Mouse (Mus musculus) MEL (cell line): ENCODE measurements around the gene Tmem33. TPM values are rescaled to one million over a fixed set of nuclear protein-coding genes. Genes with fewer than 3 reads are reported as not detected.

Experiments
- DNase-seq: peaks from one replicate; pipeline ENCODE4 v3.0.0; 2011; ENCODE audit warnings: low read depth, low spot score
- H3K27ac ChIP-seq: 2 replicates; pipeline ENCODE4 v1.5.1; 2012; ENCODE audit warnings: low read depth, mild to moderate bottlenecking, control low read depth, low read length, moderate library complexity; ENCODE audit not compliant: control insufficient read depth
- H3K27me3 ChIP-seq, 2 experiments: fragments of 150-350 bp in 1 of 2; sonication (generic) in 1 of 2; 2 replicates each; pipeline ENCODE4 v1.6.1; 2012; ENCODE audit warnings: low read length in 2 of 2, mild to moderate bottlenecking in 2 of 2, improper control_type of control experiment in 1 of 2, moderate library complexity in 1 of 2; ENCODE audit not compliant: insufficient read depth in 2 of 2, control insufficient read depth in 1 of 2
- H3K36me3 ChIP-seq, 2 experiments: 2 replicates each; pipeline ENCODE4 v1.6.1; 2012 to 2014; ENCODE audit warnings: low read length in 2 of 2, improper control_type of control experiment in 1 of 2, inconsistent platforms in 1 of 2, mild to moderate bottlenecking in 1 of 2; ENCODE audit not compliant: insufficient read depth in 2 of 2, control insufficient read depth in 1 of 2
- H3K4me1 ChIP-seq, 2 experiments: fragments of 150-350 bp in 1 of 2; sonication (generic) in 1 of 2; 2 replicates each; pipeline ENCODE4 v1.6.1; 2012; ENCODE audit warnings: low read length in 2 of 2, improper control_type of control experiment in 1 of 2, mild to moderate bottlenecking in 1 of 2; ENCODE audit not compliant: insufficient read depth in 2 of 2, control insufficient read depth in 1 of 2
- H3K4me3 ChIP-seq, 2 experiments: fragments of 150-350 bp in 1 of 2; sonication (generic) in 1 of 2; 2 replicates each; pipeline ENCODE4 v1.5.1; 2012; ENCODE audit warnings: low read depth in 2 of 2, low read length in 2 of 2, mild to moderate bottlenecking in 2 of 2, moderate library complexity in 2 of 2, control low read depth in 1 of 2, improper control_type of control experiment in 1 of 2; ENCODE audit not compliant: control insufficient read depth in 1 of 2, insufficient read depth in 1 of 2
- H3K79me2 ChIP-seq: 2 replicates; pipeline ENCODE4 v1.6.1; 2012; ENCODE audit warnings: mild to moderate bottlenecking, low read length, moderate library complexity; ENCODE audit not compliant: control insufficient read depth, poor library complexity, insufficient read depth
- H3K9ac ChIP-seq: 2 replicates; pipeline ENCODE4 v1.6.1; 2012; ENCODE audit warnings: low read depth, mild to moderate bottlenecking, control low read depth, low read length, moderate library complexity; ENCODE audit not compliant: control insufficient read depth, poor library complexity, severe bottlenecking
- H3K9me3 ChIP-seq: fragments of 150-350 bp; sonication (generic); replicated peaks from 2 replicates; pipeline ENCODE4 v1.6.1; 2012; ENCODE audit warnings: mild to moderate bottlenecking, low read length, improper control_type of control experiment, moderate library complexity; ENCODE audit not compliant: insufficient read depth
- BHLHE40 ChIP-seq: IDR thresholded peaks from 2 replicates; pipeline ENCODE4 v1.6.1; 2012; ENCODE audit warnings: low read depth, mild to moderate bottlenecking, inconsistent platforms, low read length, improper control_type of control experiment, borderline replicate concordance
- CHD1 ChIP-seq: IDR thresholded peaks from 2 replicates; pipeline ENCODE4 v1.6.1; 2012; ENCODE audit warnings: low read depth, mild to moderate bottlenecking, inconsistent platforms, low read length, improper control_type of control experiment
- CHD2 ChIP-seq: IDR thresholded peaks from 2 replicates; pipeline ENCODE4 v1.6.1; 2011; ENCODE audit warnings: low read length, improper control_type of control experiment
- EP300 ChIP-seq, 2 experiments: IDR thresholded peaks; 2 replicates each; pipeline ENCODE4 v1.6.1; 2011; ENCODE audit warnings: improper control_type of control experiment in 2 of 2, low read length in 2 of 2, low read depth in 1 of 2, mild to moderate bottlenecking in 1 of 2
- ETS1 ChIP-seq: IDR thresholded peaks from 2 replicates; pipeline ENCODE4 v1.6.1; 2012; ENCODE audit warnings: low read depth, mild to moderate bottlenecking, inconsistent platforms, low read length, improper control_type of control experiment, moderate library complexity
- GATA1 ChIP-seq: IDR thresholded peaks from 2 replicates; pipeline ENCODE4 v1.6.1; 2011; ENCODE audit warnings: low read depth, low read length, improper control_type of control experiment
- JUND ChIP-seq: IDR thresholded peaks from 2 replicates; pipeline ENCODE4 v1.6.1; 2011; ENCODE audit warnings: low read depth, mild to moderate bottlenecking, improper control_type of control experiment, low read length
- KAT2A ChIP-seq: conservative IDR thresholded peaks from 2 replicates; pipeline ENCODE4 v1.6.1; 2012; ENCODE audit warnings: low read depth, low read length, improper control_type of control experiment, inconsistent platforms
- MAFK ChIP-seq: IDR thresholded peaks from 2 replicates; pipeline ENCODE4 v1.6.1; 2011; ENCODE audit warnings: low read depth, mild to moderate bottlenecking, low read length, improper control_type of control experiment, borderline replicate concordance
- MXI1 ChIP-seq: IDR thresholded peaks from 2 replicates; pipeline ENCODE4 v1.6.1; 2011; ENCODE audit warnings: mild to moderate bottlenecking, low read depth, low read length, improper control_type of control experiment
- MYC ChIP-seq: IDR thresholded peaks from 2 replicates; pipeline ENCODE4 v1.6.1; 2011; ENCODE audit warnings: low read depth, mild to moderate bottlenecking, low read length, improper control_type of control experiment, moderate library complexity
- POLR2AphosphoS2 ChIP-seq: IDR thresholded peaks from 2 replicates; pipeline ENCODE4 v1.6.1; 2011; ENCODE audit warnings: low read length, improper control_type of control experiment
- RCOR1 ChIP-seq: IDR thresholded peaks from 2 replicates; pipeline ENCODE4 v1.6.1; 2012; ENCODE audit warnings: low read depth, mild to moderate bottlenecking, inconsistent platforms, low read length, improper control_type of control experiment
- SIN3A ChIP-seq: IDR thresholded peaks from 2 replicates; pipeline ENCODE4 v1.6.1; 2012; ENCODE audit warnings: low read length, improper control_type of control experiment, inconsistent platforms
- SMC3 ChIP-seq: IDR thresholded peaks from 2 replicates; pipeline ENCODE4 v1.6.1; 2011; ENCODE audit warnings: low read depth, low read length, improper control_type of control experiment
- TBP ChIP-seq: IDR thresholded peaks from 2 replicates; pipeline ENCODE4 v1.8.0; 2011; ENCODE audit warnings: low read depth, low read length, improper control_type of control experiment
- TCF12 ChIP-seq: IDR thresholded peaks from 2 replicates; pipeline ENCODE4 v1.6.1; 2014; ENCODE audit warnings: low read depth, mild to moderate bottlenecking, inconsistent platforms, low read length, improper control_type of control experiment, moderate library complexity
- UBTF ChIP-seq: IDR thresholded peaks from 2 replicates; pipeline ENCODE4 v1.6.1; 2012; ENCODE audit warnings: low read depth, mild to moderate bottlenecking, inconsistent platforms, low read length, improper control_type of control experiment, moderate library complexity, borderline replicate concordance; ENCODE audit not compliant: insufficient read depth
- USF1 ChIP-seq: IDR thresholded peaks from 2 replicates; pipeline ENCODE4 v1.6.1; 2014; ENCODE audit warnings: low read depth, mild to moderate bottlenecking, inconsistent platforms, low read length, improper control_type of control experiment, moderate library complexity
- ZC3H11A ChIP-seq: IDR thresholded peaks from 2 replicates; pipeline ENCODE4 v1.6.1; 2012; ENCODE audit warnings: low read depth, mild to moderate bottlenecking, inconsistent platforms, low read length, improper control_type of control experiment
- ZNF384 ChIP-seq: IDR thresholded peaks from 2 replicates; pipeline ENCODE4 v1.6.1; 2012; ENCODE audit warnings: low read depth, mild to moderate bottlenecking, inconsistent platforms, low read length, improper control_type of control experiment
- polyA plus RNA-seq, 2 experiments: library from polyadenylated mRNA; stranded (reverse) in 1 of 2; unstranded in 1 of 2; fragments of >175 nt in 1 of 2; fragments of >200 nt in 1 of 2; gene quantifications; 2 replicates each; pipeline versions ENCODE4 v1.2.1 to v1.2.4; 2012; ENCODE audit warnings: low replicate concordance in 2 of 2, low read depth in 1 of 2; ENCODE audit not compliant: insufficient read length in 2 of 2, insufficient read depth in 1 of 2, missing spikeins in 1 of 2
- total RNA-seq: library from RNA; depleted of rRNA; stranded (reverse); fragments of 300-350 nt; gene quantifications from 2 replicates; pipeline ENCODE4 v1.2.3, GENCODE M21; 2012

The Tmem33 gene
- total and polyA plus RNA-seq, 3 experiments, result 79.3 to 312 (median 89.8) TPM

DNA sequence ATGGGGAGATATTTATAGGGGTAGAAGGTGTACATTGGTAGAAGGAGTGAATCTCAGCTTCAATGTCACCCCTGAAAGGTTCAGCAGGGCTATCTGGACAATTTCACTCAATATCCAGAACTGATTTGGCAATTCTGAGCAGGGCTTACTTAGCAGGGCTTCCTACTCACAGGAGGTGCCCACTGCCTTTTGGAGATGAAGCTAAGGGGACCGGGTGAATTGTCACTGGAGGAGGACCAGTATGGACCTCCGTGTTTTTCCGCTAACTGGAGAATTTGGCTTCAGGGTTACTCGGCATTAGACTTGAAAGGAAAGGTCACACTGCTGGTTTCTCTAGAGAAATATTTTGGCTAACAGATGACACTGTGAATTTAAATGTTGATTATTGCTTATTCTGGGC is 25.7 kb upstream of the Tmem33 start:
- Histone ChIP-seq H3K4me1 (no peaks in the 10 kb centered on the region; a peak in 1 of 4 replicates), H3K9me3 (no peaks in the 10 kb centered on the region), H3K4me3 (no peak overlapping the region), H3K79me2 (no peaks in the 10 kb centered on the region), H3K27me3 (no peaks in the 10 kb centered on the region), H3K9ac (no peak overlapping the region), H3K27ac (no peak overlapping the region), H3K36me3 (no peaks in the 10 kb centered on the region)
- no peak for TF ChIP-seq UBTF
- TF ChIP-seq USF1, result no peak
- no peak for TF ChIP-seq BHLHE40
- TF ChIP-seq POLR2AphosphoS2, result no peak
- no peak for TF ChIP-seq ZC3H11A
- no peak for TF ChIP-seq KAT2A
- DNase-seq, result no peak

GRCm38 (mm10) chr5:67235462-67235861 is 24.9 kb upstream of the Tmem33 start:
- no peak for DNase-seq
- TF ChIP-seq KAT2A, result no peak
- no peak for TF ChIP-seq ETS1
- TF ChIP-seq UBTF, result no peak
- TF ChIP-seq TCF12, result no peak
- TF ChIP-seq BHLHE40, result no peak
- no peak for TF ChIP-seq MAFK
- no peak for TF ChIP-seq CHD1
- TF ChIP-seq JUND, result no peak
- TF ChIP-seq ZNF384, result no peak
- TF ChIP-seq EP300 (IDR thresholded peaks at IDR 0.05; ENCODE audit: low read depth in 1 of 2, low read length in 2 of 2), result no peak
- no peak for TF ChIP-seq TBP
- TF ChIP-seq GATA1, result no peak
- TF ChIP-seq MYC, result no peak
- no peak for TF ChIP-seq MXI1
- TF ChIP-seq RCOR1, result no peak
- TF ChIP-seq SMC3, result no peak
- TF ChIP-seq SIN3A, result no peak
- TF ChIP-seq CHD2, result no peak
- no peak for TF ChIP-seq POLR2AphosphoS2
- Histone ChIP-seq H3K36me3 (no peaks in the 10 kb centered on the region), H3K79me2 (no peaks in the 10 kb centered on the region), H3K9me3 (no peaks in the 10 kb centered on the region), H3K4me3 (no peak overlapping the region), H3K27ac (no peak overlapping the region), H3K9ac (no peak overlapping the region), H3K27me3 (no peaks in the 10 kb centered on the region), H3K4me1 (no peaks in the 10 kb centered on the region; a peak in 1 of 4 replicates)
